10 mouse cellular contexts compared by ENCODE assay signal in genomic region chr6:52184668-52185067, GRCm38 (mm10). TPM values are rescaled to one million over a fixed set of nuclear protein-coding genes. Genes with fewer than 3 reads are reported as not detected.
A peak's percentile ranks its signal among the peaks of the same experiment; 100 is the strongest.
DNase-seq lines count a peak whose midpoint lies in the region; ATAC-seq lines count a peak whose summit lies in the region.
"Had no signal": no experiment of that assay in that cellular context is flagged by ENCODE, and none has a peak within 500 bp of the region (broad histone marks: within the 10 kb centered on the region; RNA-seq: fewer than 3 reads in every experiment).

No protein-coding gene starts in this region.

- H3K27ac ChIP-seq in intestine, embryonic 15.5 days = peak overlapping the region; percentile 60; the same call in 1 of the 2 replicates
- no peak overlapping the region for H3K27ac ChIP-seq in limb, embryonic 12.5 days
- H3K27ac ChIP-seq: embryonic facial prominence, embryonic 15.5 days had no signal

- no peaks in the 10 kb centered on the region for H3K36me3 ChIP-seq in intestine, embryonic 15.5 days
- H3K36me3 ChIP-seq in limb, embryonic 12.5 days = peaks cover 12% of the 10 kb centered on the region
- H3K36me3 ChIP-seq: embryonic facial prominence, embryonic 15.5 days had no signal

- H3K27me3 ChIP-seq in intestine, embryonic 15.5 days (replicated peaks) = no peaks in the 10 kb centered on the region
- peaks cover 87% of the 10 kb centered on the region for H3K27me3 ChIP-seq in limb, embryonic 12.5 days

- H3K9ac ChIP-seq in intestine, embryonic 15.5 days = no peak overlapping the region
- no peak overlapping the region; the same call in 1 of the 2 replicates for H3K9ac ChIP-seq in limb, embryonic 12.5 days (replicated peaks)
- H3K9ac ChIP-seq: embryonic facial prominence, embryonic 15.5 days had no signal

- peak overlapping the region; percentile 49; the same call in 1 of the 2 replicates for H3K4me2 ChIP-seq in intestine, embryonic 15.5 days (replicated peaks)
- peak overlapping the region; percentile 26; the same call in 1 of the 2 replicates for H3K4me2 ChIP-seq in limb, embryonic 12.5 days
- H3K4me2 ChIP-seq: embryonic facial prominence, embryonic 15.5 days had no signal

- no peak for ATAC-seq in intestine, embryonic 15.5 days
- ATAC-seq in limb, embryonic 12.5 days (ENCODE audit: insufficient number of reproducible peaks, insufficient read depth, low FRiP score, low TSS enrichment, low read depth) = no peak
- ATAC-seq in megakaryocyte-erythroid progenitor cell, adult 5-6 weeks (replicated peaks; ENCODE audit: low FRiP score, low TSS enrichment, poor library complexity, severe bottlenecking) = no peak

- H3K4me1 ChIP-seq in intestine, embryonic 15.5 days (replicated peaks) = peaks cover 53% of the 10 kb centered on the region
- peaks cover 78% of the 10 kb centered on the region for H3K4me1 ChIP-seq in limb, embryonic 12.5 days (replicated peaks)
- H3K4me1 ChIP-seq: embryonic facial prominence, embryonic 15.5 days had no signal

- H3K9me3 ChIP-seq in intestine, embryonic 15.5 days = no peaks in the 10 kb centered on the region
- H3K9me3 ChIP-seq in limb, embryonic 12.5 days = no peaks in the 10 kb centered on the region
- H3K9me3 ChIP-seq: embryonic facial prominence, embryonic 15.5 days had no signal

- WGBS in intestine, embryonic 15.5 days = 39% methylated on average over 6 of the region's 6 CpGs
- WGBS in limb, embryonic 12.5 days = 22% methylated on average over 6 of the region's 6 CpGs

- intact Hi-C loops in heart, postnatal 25 days (cut with DNase I) = no loop called here

- peak; percentile 52 for DNase-seq in 3T3-L1 (ENCODE audit: low read depth, low spot score)
- DNase-seq in NIH3T3 (ENCODE audit: low read depth) = peak; percentile 79
- no peak for DNase-seq in T-cell, adult 2 months (ENCODE audit: low spot score)
- no peak for DNase-seq in heart, postnatal 25 days (ENCODE audit: low spot score)
- DNase-seq: cerebellum, adult 9-11 months had no signal

- H3K4me3 ChIP-seq in intestine, embryonic 15.5 days (replicated peaks) = no peak overlapping the region
- H3K4me3 ChIP-seq in limb, embryonic 12.5 days (replicated peaks) = no peak overlapping the region
- H3K4me3 ChIP-seq: embryonic facial prominence, embryonic 15.5 days had no signal

RNA-seq across cellular contexts. Expression of gene Hoxa4, which starts 6.9 kb away (rescaled TPM):
- polyA plus RNA-seq in intestine, embryonic 15.5 days (2015; fragmentation: Nextera tagmentation; extraction: Ambion mirVana) = 3.7 and 4.5 TPM in 2 replicates
- 0.35 and 0.90 TPM in 2 replicates for polyA plus RNA-seq in limb, embryonic 12.5 days (2016; fragmentation: Nextera tagmentation; extraction: Ambion mirVana)
- 1.9 and 2.2 TPM in 2 replicates for total RNA-seq in megakaryocyte-erythroid progenitor cell, adult 5-6 weeks (2014; fragmentation: Nextera tagmentation)
- total RNA-seq in megakaryocyte-erythroid progenitor cell, adult 5-6 weeks (2017) = 0.46 and 0.66 TPM in 2 replicates
- under 1 TPM; 0.22 to 0.36 TPM for total RNA-seq in heart, postnatal 25 days (2021)
- total RNA-seq: left cerebral cortex, postnatal 25 days had no signal

RNA-seq across cellular contexts. Expression of gene 5730596B20Rik, which starts 7.4 kb away (rescaled TPM):
- 1.9 and 2.0 TPM in 2 replicates for polyA plus RNA-seq in intestine, embryonic 15.5 days (2015; fragmentation: Nextera tagmentation; extraction: Ambion mirVana)
- 0.91 and 0.98 TPM in 2 replicates for polyA plus RNA-seq in limb, embryonic 12.5 days (2016; fragmentation: Nextera tagmentation; extraction: Ambion mirVana)
- total RNA-seq in megakaryocyte-erythroid progenitor cell, adult 5-6 weeks (2014; fragmentation: Nextera tagmentation) = not detected in 2 replicates
- total RNA-seq in megakaryocyte-erythroid progenitor cell, adult 5-6 weeks (2017) = not detected in 2 replicates
- not detected for total RNA-seq in heart, postnatal 25 days (2021)
- total RNA-seq: left cerebral cortex, postnatal 25 days had no signal
- polyA plus RNA-seq: embryonic facial prominence, embryonic 15.5 days had no signal

RNA-seq across cellular contexts. Expression of gene Hoxa5, which starts 19.7 kb away (rescaled TPM):
- polyA plus RNA-seq in intestine, embryonic 15.5 days (2015; fragmentation: Nextera tagmentation; extraction: Ambion mirVana) = 22.9 and 25.1 TPM in 2 replicates
- polyA plus RNA-seq in limb, embryonic 12.5 days (2016; fragmentation: Nextera tagmentation; extraction: Ambion mirVana) = 8.2 and 9.2 TPM in 2 replicates
- total RNA-seq in megakaryocyte-erythroid progenitor cell, adult 5-6 weeks (2014; fragmentation: Nextera tagmentation) = 1.1 and 2.6 TPM in 2 replicates
- 0.56 and 0.76 TPM in 2 replicates for total RNA-seq in megakaryocyte-erythroid progenitor cell, adult 5-6 weeks (2017)
- total RNA-seq in heart, postnatal 25 days (2021) = 1 to 10 TPM in 1 of 2 experiments, under 1 TPM in 1; 0.52 to 1.3 TPM
- total RNA-seq: left cerebral cortex, postnatal 25 days had no signal

RNA-seq across cellular contexts. Expression of gene Hoxa2, which starts 20.0 kb away (rescaled TPM):
- 7.4 and 8.6 TPM in 2 replicates for polyA plus RNA-seq in intestine, embryonic 15.5 days (2015; fragmentation: Nextera tagmentation; extraction: Ambion mirVana)
- 1.8 and 2.0 TPM in 2 replicates for polyA plus RNA-seq in limb, embryonic 12.5 days (2016; fragmentation: Nextera tagmentation; extraction: Ambion mirVana)
- total RNA-seq in megakaryocyte-erythroid progenitor cell, adult 5-6 weeks (2014; fragmentation: Nextera tagmentation) = 1.4 TPM in 1 of 2 replicates, not detected in the other
- not detected in 2 replicates for total RNA-seq in megakaryocyte-erythroid progenitor cell, adult 5-6 weeks (2017)
- total RNA-seq in heart, postnatal 25 days (2021) = under 1 TPM; 0.31 to 0.34 TPM
- total RNA-seq: left cerebral cortex, postnatal 25 days had no signal

RNA-seq across cellular contexts. Expression of gene Hoxa6, which starts 23.9 kb away (rescaled TPM):
- polyA plus RNA-seq in intestine, embryonic 15.5 days (2015; fragmentation: Nextera tagmentation; extraction: Ambion mirVana) = 2.2 and 2.3 TPM in 2 replicates
- 3.1 and 4.1 TPM in 2 replicates for polyA plus RNA-seq in limb, embryonic 12.5 days (2016; fragmentation: Nextera tagmentation; extraction: Ambion mirVana)
- total RNA-seq in megakaryocyte-erythroid progenitor cell, adult 5-6 weeks (2014; fragmentation: Nextera tagmentation) = 1.5 TPM in 1 of 2 replicates, not detected in the other
- total RNA-seq in megakaryocyte-erythroid progenitor cell, adult 5-6 weeks (2017) = not detected in 2 replicates
- total RNA-seq in heart, postnatal 25 days (2021) = not detected
- total RNA-seq: left cerebral cortex, postnatal 25 days had no signal
- polyA plus RNA-seq: embryonic facial prominence, embryonic 15.5 days had no signal

Comparison
In these comparisons a context has a peak if more than half of its experiments do, and no peak if none do; other contexts are left out.
1. DNase-seq: peak in 3T3-L1 (single experiment) and NIH3T3 (single experiment); none in T-cell, adult 2 months (single experiment) and heart, postnatal 25 days (single experiment).